Mouse (Mus musculus) midbrain, embryonic 16.5 days (tissue): ENCODE measurements around the gene Il6ra. TPM values are rescaled to one million over a fixed set of nuclear protein-coding genes. Genes with fewer than 3 reads are reported as not detected.

Experiments
- ATAC-seq: fragments of 200-750 bp; cut with Nextera tagmentation; 2 replicates; pipeline ENCODE4 v1.8.0; 2017; ENCODE audit warnings: moderate TSS enrichment
- H3K27ac ChIP-seq: fragments of 300-500 bp; sonication (generic); 2 replicates; pipeline ENCODE4 v1.5.1; 2014; ENCODE audit warnings: mild to moderate bottlenecking, low read length, mixed read lengths
- H3K27me3 ChIP-seq: fragments of 300-500 bp; sonication (generic); 2 replicates; pipeline ENCODE4 v1.6.1; 2014; ENCODE audit warnings: low read depth, low read length, mixed read lengths; ENCODE audit not compliant: control insufficient read depth, insufficient read depth
- H3K36me3 ChIP-seq: fragments of 300-500 bp; sonication (generic); 2 replicates; pipeline ENCODE4 v1.6.1; 2014; ENCODE audit warnings: mild to moderate bottlenecking, low read length, moderate library complexity, mixed read lengths; ENCODE audit not compliant: control insufficient read depth, insufficient read depth
- H3K4me1 ChIP-seq: fragments of 300-500 bp; sonication (generic); 2 replicates; pipeline ENCODE4 v1.6.1; 2014; ENCODE audit warnings: mild to moderate bottlenecking, low read length, mixed read lengths; ENCODE audit not compliant: control insufficient read depth, insufficient read depth
- H3K4me2 ChIP-seq: fragments of 300-500 bp; sonication (generic); 2 replicates; pipeline ENCODE4 v1.6.1; 2014; ENCODE audit warnings: mild to moderate bottlenecking, low read length, mixed read lengths
- H3K4me3 ChIP-seq: fragments of 300-500 bp; sonication (generic); 2 replicates; pipeline ENCODE4 v1.5.1; 2014; ENCODE audit warnings: low read depth, mild to moderate bottlenecking, low read length, moderate library complexity, mixed read lengths
- H3K9ac ChIP-seq: fragments of 300-500 bp; sonication (generic); 2 replicates; pipeline ENCODE4 v1.6.1; 2014; ENCODE audit warnings: low read depth, low read length, mixed read lengths
- H3K9me3 ChIP-seq: fragments of 300-500 bp; sonication (generic); replicated peaks from 2 replicates; pipeline ENCODE4 v1.6.1; 2014; ENCODE audit warnings: mild to moderate bottlenecking, low read length, mixed read lengths; ENCODE audit not compliant: control insufficient read depth, poor library complexity, severe bottlenecking
- WGBS: fragments of 180-500 bp; shearing (Covaris S2); extraction: QIAGEN DNeasy Blood & Tissue Kit; methylation state at CpG from one replicate; pipeline ENCODE4 v1.1.7; 2014; 5-methylcytosine and 5-hydroxymethylcytosine counted together
- polyA plus RNA-seq: library from polyadenylated mRNA; unstranded; fragments of >200 nt; fragmentation: Nextera tagmentation; extraction: Ambion mirVana; gene quantifications from 2 replicates; pipeline ENCODE4 v1.2.1, GENCODE M21; 2015

Il6ra gene
- polyA plus RNA-seq, 1 experiment from 2014 or later = 0.75 TPM

GRCm38 (mm10) chr3:89817056-89817455, 95.9 kb downstream of the Il6ra start:
- Histone ChIP-seq H3K27ac (no peak overlapping the region), H3K4me1 (no peaks in the 10 kb centered on the region), H3K36me3 (no peaks in the 10 kb centered on the region), H3K9ac (no peak overlapping the region), H3K4me2 (no peak overlapping the region), H3K27me3 (no peaks in the 10 kb centered on the region; the same call in 1 of the 2 replicates), H3K9me3 (no peaks in the 10 kb centered on the region), H3K4me3 (no peak overlapping the region)
- no peak for ATAC-seq
- 65% methylated on average over 4 of the region's 4 CpGs for WGBS

Other genes with a start within 250 kb of the Il6ra start
- 35.0 and 35.7 TPM in 2 replicates for gene Adar, start 198.2 kb downstream of the Il6ra start, polyA plus RNA-seq
- gene Chrnb2, start 148.6 kb downstream of the Il6ra start, polyA plus RNA-seq = 31.5 and 33.6 TPM in 2 replicates
- 10.7 and 10.9 TPM in 2 replicates for gene Ube2q1, start 139.6 kb downstream of the Il6ra start, polyA plus RNA-seq
- gene She, start 81.8 kb downstream of the Il6ra start, polyA plus RNA-seq = 1.3 and 1.4 TPM in 2 replicates
- 12.5 and 13.9 TPM in 2 replicates for gene Atp8b2, start 50.3 kb upstream of the Il6ra start, polyA plus RNA-seq
- 114 TPM in 2 replicates for gene Hax1, start 85.6 kb upstream of the Il6ra start, polyA plus RNA-seq
- 224 and 225 TPM in 2 replicates for gene 4933434E20Rik, start 138.4 kb upstream of the Il6ra start, polyA plus RNA-seq
- gene Ubap2l, start 139.4 kb upstream of the Il6ra start, polyA plus RNA-seq = 120 and 132 TPM in 2 replicates
- gene Tpm3, start 159.5 kb upstream of the Il6ra start, polyA plus RNA-seq = 377 and 415 TPM in 2 replicates
- 0.16 and 0.35 TPM in 2 replicates for gene Nup210l, start 190.9 kb upstream of the Il6ra start, polyA plus RNA-seq